In genomic region chr13:56388042-56388441, GRCm38 (mm10) we compare ENCODE assay signal across 25 mouse cellular contexts. TPM values are rescaled to one million over a fixed set of nuclear protein-coding genes. Genes with fewer than 3 reads are reported as not detected.
"Had no signal": no experiment of that assay in that cellular context is flagged by ENCODE, and none has a peak within 500 bp of the region (broad histone marks: within the 10 kb centered on the region; RNA-seq: fewer than 3 reads in every experiment).

No protein-coding gene starts in this region.

- DNase-seq: kidney, postnatal 25 days; layer of hippocampus, adult 9-11 months; liver; lung, adult 18-20 months; lung, postnatal 14 days; retina, postnatal 1 day; right cerebral cortex, postnatal 25 days; spleen, adult 18-20 months; thymus, adult 2 months; thymus, postnatal 14 days; thymus, postnatal 4 days had no signal

- H3K4me2 ChIP-seq: limb, embryonic 13.5 days; liver, embryonic 12.5 days; liver, embryonic 15.5 days; lung, embryonic 15.5 days; midbrain, embryonic 12.5 days; neural tube, embryonic 13.5 days; stomach, embryonic 15.5 days had no signal

- H3K27me3 ChIP-seq: limb, embryonic 13.5 days; liver, embryonic 15.5 days; lung, embryonic 15.5 days; midbrain, embryonic 12.5 days; neural tube, embryonic 13.5 days; stomach, embryonic 15.5 days had no signal

- H3K27ac ChIP-seq: kidney, postnatal 0 days; layer of hippocampus, adult 2 months; limb, embryonic 13.5 days; liver, embryonic 12.5 days; liver, embryonic 15.5 days; lung, embryonic 15.5 days; midbrain, embryonic 12.5 days; neural tube, embryonic 13.5 days; stomach, embryonic 15.5 days had no signal

- H3K36me3 ChIP-seq: limb, embryonic 10.5 days; limb, embryonic 13.5 days; liver, embryonic 12.5 days; liver, embryonic 15.5 days; lung, embryonic 15.5 days; midbrain, embryonic 12.5 days; neural tube, embryonic 13.5 days; stomach, embryonic 15.5 days had no signal

- H3K9ac ChIP-seq: limb, embryonic 13.5 days; liver, embryonic 12.5 days; liver, embryonic 15.5 days; lung, embryonic 15.5 days; midbrain, embryonic 12.5 days; neural tube, embryonic 13.5 days; stomach, embryonic 15.5 days had no signal

- ATAC-seq: liver, embryonic 12.5 days; midbrain, embryonic 16.5 days had no signal

- H3K4me3 ChIP-seq: layer of hippocampus, adult 2 months; limb, embryonic 10.5 days; limb, embryonic 13.5 days; liver, embryonic 12.5 days; liver, embryonic 15.5 days; lung, embryonic 15.5 days; midbrain, embryonic 12.5 days; myocyte; neural tube, embryonic 13.5 days; stomach, embryonic 15.5 days had no signal

- H3K4me1 ChIP-seq: liver, embryonic 12.5 days; liver, embryonic 15.5 days; midbrain, embryonic 12.5 days; stomach, embryonic 15.5 days had no signal

- H3K9me3 ChIP-seq: limb, embryonic 10.5 days; liver, embryonic 12.5 days; liver, embryonic 15.5 days; lung, embryonic 15.5 days; midbrain, embryonic 12.5 days; neural tube, embryonic 13.5 days; stomach, embryonic 15.5 days had no signal

RNA-seq across cellular contexts. Expression of gene Gm3045, which starts 38.4 kb away (rescaled TPM):
- polyA plus RNA-seq: kidney, embryonic 14.5 days; kidney, postnatal 0 days; large intestine, adult 2 months; limb, embryonic 10.5 days; liver, embryonic 12.5 days; liver, embryonic 15.5 days; lung, embryonic 15.5 days; midbrain, embryonic 12.5 days; midbrain, embryonic 16.5 days; myocyte; neural tube, embryonic 13.5 days; stomach, embryonic 15.5 days; thymus, adult 2 months had no signal

RNA-seq across cellular contexts. Expression of gene Slc25a48, which starts 50.1 kb away (rescaled TPM):
- polyA plus RNA-seq: limb, embryonic 10.5 days; midbrain, embryonic 12.5 days; midbrain, embryonic 16.5 days; myocyte; neural tube, embryonic 13.5 days had no signal
